Mouse (Mus musculus): ENCODE data around the gene Fto.

Fto gene

DNA sequence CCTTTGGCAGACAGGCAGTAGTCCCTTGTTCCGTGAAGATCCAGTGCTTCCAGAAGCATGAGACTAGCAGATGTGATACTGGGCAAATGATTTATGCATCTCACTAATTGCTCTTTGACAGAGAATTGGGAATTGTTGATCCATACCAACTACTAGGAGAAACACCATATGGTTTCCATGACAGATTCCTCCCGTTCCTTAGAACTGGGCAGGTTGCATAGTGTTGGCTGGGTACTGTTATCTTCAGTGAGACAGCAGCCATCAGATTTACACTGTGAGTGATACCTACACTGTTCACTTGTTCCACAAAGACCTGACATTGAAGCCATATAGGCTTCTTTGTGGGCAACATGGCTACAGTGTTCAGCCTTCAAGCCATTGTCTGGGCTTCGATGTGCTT, 191.0 kb downstream of the Fto start:
- no peak for DNase-seq

- peak; percentile 61 to 66 for DNase-seq
Observed at GRCm38 (mm10) chr8:91504891-91505290, 191.6 kb downstream of the Fto start.

DNA sequence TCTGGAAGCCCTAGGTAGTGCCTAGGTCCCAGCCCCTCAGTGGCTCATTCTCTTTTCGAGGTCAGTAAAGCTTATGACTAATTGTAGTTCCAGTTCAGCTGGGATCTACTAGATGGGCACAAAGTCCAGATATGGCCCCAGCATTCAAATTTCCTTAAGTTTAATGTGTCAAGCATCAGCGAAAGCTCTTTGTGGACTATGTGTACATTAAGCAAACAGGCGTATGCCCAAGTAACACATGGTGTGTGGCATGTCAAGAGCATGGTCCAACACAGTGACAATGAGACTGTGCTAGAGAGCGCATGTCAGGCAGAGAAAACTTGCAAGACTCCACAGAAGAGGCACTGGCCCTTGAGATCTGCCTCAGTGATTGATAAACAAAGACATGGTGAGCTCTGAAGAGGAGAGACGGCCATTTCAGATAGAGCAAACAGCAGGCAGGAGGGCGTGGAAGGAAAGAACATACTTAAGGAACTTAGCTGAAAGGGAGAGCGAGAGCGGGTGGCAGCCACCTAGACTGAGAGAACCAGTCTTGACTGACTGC, 192.2 kb downstream of the Fto start:
- DNase-seq, result no peak

DNA sequence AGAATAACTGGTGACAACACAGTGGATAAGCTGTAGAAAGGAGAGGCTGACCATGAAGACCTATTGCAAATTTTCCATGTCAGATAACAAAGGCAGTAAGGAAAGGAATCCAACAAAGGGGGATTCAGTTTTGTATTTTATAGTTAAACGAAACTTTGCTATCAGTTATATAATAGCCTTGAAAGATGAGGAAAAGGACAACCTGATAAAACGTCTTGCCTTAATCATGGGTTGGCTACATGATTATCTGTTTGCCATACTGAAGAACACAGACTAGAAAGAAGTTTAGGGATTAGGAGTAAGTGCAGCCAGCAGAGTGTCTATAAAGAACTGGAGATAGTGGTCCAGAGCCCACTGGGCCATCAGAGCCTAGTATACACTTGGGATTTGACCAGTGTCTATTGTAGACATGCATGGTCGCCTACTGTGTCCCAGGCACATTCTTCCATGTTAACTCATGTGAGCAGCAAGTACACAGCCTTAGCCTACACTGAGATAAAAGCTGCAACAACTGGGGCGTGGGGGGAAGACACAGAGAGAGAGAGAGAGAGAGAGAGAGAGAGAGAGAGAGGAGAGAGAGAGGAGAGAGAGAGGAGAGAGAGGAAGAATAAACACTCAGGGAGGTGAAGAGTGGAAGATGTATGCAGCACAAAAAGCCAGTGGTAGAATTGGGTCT, 192.8 kb downstream of the Fto start:
- DNase-seq, result no peak

GRCm38 (mm10) chr8:91506682-91507257, 193.4 kb downstream of the Fto start:
- no peak for DNase-seq

GRCm38 (mm10) chr8:91507681-91508097, 194.4 kb downstream of the Fto start:
- DNase-seq, result no peak

- DNase-seq, result no peak
Observed at GRCm38 (mm10) chr8:91508284-91508683, 195.0 kb downstream of the Fto start.

GRCm38 (mm10) chr8:91509206-91509899, 196.0 kb downstream of the Fto start:
- no peak for DNase-seq

GRCm38 (mm10) chr8:91509900-91510260, 196.6 kb downstream of the Fto start:
- no peak for DNase-seq

GRCm38 (mm10) chr8:91510716-91511115, 197.4 kb downstream of the Fto start:
- no peak for DNase-seq

DNA sequence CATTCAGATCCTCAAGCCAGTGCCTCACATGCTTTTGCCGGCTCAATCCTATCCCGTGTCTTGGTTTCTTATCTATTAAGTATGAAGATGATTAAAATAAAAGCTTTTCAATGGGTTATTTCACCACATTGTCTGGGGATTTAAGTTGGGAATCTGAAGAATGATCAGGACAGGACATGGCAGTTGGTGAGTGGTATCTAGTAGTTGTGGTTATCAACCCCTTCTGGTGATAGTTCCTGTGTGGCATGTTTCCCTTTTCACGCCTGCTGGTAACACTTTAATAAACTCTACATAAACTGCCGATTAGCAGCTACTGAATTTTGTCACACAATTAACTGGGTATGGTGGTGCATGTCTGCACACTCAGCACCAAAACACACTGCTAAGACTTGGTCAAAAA, 198.6 kb downstream of the Fto start:
- DNase-seq, result no peak

DNA sequence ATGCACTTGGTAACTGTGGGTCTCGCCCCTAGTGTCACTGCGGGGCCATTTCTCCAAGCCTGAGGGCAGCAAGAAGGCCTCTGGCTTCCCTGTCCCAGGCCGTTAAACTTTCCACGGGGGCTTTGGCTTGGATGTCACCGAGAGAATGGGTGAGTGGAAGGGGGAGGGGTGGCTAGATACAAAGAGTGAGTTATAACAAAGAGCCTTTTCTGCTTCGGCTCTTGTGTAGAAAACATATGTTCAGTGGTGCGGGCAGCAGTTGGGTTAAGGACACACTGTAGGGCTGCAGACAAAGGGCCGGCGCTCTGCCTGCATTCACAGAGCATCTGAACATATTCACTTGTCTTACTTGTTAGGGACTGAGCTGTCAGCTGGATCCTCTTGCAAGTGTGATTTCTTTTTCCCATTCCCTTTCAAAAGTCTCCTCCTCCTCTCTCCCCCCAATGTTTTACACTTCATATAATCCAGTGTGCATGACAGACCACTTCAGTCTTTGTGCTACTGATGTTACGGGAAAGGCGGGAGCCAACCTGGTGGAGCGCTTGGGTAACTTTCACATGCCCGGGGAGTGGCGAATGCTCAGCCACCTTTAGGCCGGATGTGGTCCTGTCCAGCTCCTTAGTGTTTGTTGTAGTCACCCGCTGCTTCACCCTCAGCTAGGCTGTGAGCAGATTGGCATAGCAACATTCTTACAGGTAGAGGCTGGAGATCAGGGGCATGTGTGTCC, 201.6 kb downstream of the Fto start:
- DNase-seq, result no peak

DNA sequence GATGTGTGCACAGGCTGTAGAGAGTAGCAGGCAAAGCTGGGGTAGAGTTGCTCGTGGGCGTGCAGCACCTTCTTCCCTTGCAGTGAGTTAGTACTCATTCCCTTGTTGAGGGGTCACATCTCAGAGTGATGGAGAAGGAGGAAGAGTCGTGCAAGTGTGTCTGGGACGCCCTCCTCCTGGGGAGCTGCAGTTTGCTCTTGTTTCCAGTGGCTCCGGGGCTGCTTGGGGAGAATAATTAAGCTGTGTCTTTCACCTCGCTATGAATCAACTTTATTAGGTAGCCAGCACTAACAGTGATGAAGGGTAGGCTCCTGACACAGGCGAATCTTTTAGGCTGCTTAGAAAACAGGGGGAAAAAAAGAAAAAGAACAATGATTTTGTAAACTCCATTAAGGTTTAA, 203.1 kb downstream of the Fto start:
- DNase-seq, result no peak

DNA sequence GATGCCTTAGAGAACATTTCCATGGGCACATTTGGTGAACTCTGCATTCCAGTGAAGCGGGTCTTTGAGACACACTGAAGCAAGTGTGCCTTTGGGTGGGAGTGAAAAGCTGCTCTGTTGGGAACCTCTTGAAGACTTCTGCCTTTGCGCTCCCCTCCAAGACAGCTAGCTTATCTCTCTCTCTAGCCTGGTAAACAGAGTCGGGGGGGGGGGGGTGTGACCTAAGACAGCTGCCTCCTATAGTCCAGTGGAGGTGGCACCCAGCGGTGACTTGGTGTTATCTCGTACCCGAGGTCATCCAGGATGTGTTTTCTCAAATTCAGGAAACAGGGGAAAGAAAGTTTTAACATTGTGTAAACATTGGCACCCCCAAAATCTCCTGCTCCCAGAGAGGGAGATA, 204.8 kb downstream of the Fto start:
- DNase-seq, result no peak

DNA sequence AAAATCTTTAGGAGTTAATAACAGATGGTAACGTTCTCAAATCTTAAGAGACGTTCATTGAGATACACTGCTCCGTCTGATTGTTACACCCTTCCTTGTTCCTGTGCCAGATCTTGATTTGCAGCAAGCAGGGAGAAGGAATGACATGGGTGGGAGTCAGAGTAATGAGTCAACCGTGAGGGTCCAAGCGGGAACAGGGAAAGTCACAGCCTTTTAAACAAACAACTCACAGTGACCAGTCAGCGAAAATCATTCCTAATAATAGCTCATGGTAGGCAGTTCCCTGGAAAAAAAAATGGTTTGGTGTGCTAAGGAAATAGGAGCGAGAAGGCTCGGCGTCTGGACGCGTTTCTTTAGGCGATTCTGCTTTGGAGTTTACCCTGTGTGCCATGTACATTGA, 208.9 kb downstream of the Fto start:
- no peak for DNase-seq

- DNase-seq, result no peak
Observed at GRCm38 (mm10) chr8:91524056-91524864, 210.9 kb downstream of the Fto start.

DNA sequence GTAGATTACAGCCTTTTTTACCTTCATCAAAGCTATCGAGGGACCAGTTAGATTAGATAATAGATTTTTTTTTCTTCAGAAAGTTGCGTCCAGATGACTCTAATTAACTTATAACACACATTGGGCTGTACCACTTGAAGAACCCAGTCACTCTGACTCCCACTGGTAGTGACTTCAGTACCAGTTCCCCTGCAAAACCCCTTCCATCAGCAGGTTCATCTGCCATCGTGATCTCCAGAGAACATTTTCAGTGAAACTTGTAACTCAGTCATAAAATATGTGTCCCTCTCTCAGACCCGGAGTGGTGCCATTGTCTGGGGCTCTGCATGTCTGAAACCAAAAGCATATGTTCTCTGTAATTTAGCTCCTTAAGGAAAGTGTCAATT, 211.5 kb downstream of the Fto start:
- no peak for DNase-seq

- DNase-seq, result no peak
Observed at GRCm38 (mm10) chr8:91525342-91525817, 212.1 kb downstream of the Fto start.

DNA sequence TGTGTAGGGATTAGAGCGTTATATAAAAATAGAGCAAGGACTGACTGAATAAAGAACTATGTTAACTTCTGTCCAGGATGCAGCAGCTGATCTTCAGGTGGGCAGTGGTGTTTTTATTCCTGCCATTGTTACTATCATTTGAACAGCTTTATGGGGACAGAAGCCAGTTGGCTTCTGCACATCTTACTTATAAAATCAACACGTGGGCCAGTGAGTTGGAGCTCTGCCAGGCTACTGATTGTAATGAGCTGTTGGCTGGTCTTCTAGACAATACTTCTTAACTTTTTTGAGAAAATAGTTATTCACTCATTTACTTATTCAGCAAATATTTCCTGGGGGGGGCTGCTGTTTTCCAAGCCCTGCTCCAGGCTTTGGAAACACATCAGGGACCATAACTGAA, 215.6 kb downstream of the Fto start:
- DNase-seq, result peak in 1 of 2 experiments; percentile 26

GRCm38 (mm10) chr8:91529699-91530098, 216.4 kb downstream of the Fto start:
- DNase-seq, result no peak

DNA sequence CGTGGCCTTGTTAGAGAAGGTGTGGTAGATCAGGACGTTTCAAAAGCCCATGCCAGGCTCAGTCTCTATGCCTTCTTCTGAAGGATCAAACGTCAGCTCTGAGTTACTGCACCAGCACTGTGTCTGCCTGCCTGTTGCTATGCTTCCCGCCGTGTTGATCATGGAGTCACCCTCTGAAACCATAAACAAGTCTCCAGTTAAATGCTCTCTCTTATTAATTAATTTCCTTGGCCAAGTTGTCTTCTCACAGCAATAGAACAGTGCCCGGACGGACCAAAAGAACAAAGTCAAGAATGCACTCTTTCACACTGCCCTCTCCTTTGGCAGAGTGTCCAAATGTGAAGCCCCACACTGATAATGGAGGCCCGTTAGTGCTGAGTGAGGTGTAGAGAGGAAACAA, 217.3 kb downstream of the Fto start:
- DNase-seq, result no peak

- DNase-seq, result peak; percentile 76 to 85
Observed at GRCm38 (mm10) chr8:91531971-91532370, 218.6 kb downstream of the Fto start.

Data from cerebellum, adult 18-20 months (tissue).